Mouse (Mus musculus) heart, adult 8-10 months (tissue): Measurements from ENCODE around the gene Vmn1r7. TPM values are rescaled to one million over a fixed set of nuclear protein-coding genes. Genes with fewer than 3 reads are reported as not detected.
"Not testable (repeated sequence)": the region's sequence is repeated elsewhere in the genome, so short reads cannot be mapped to it uniquely, and the experiment has no call there.

Experiments
- DNase-seq: peaks from one replicate; pipeline ENCODE4 v3.0.0; 2022; ENCODE audit warnings: low spot score
- total RNA-seq, 4 experiments: library from RNA; stranded (reverse); gene quantifications; 2 replicates each; pipeline ENCODE4 v1.2.4; 2022

The Vmn1r7 gene
- not detected for total RNA-seq

DNA sequence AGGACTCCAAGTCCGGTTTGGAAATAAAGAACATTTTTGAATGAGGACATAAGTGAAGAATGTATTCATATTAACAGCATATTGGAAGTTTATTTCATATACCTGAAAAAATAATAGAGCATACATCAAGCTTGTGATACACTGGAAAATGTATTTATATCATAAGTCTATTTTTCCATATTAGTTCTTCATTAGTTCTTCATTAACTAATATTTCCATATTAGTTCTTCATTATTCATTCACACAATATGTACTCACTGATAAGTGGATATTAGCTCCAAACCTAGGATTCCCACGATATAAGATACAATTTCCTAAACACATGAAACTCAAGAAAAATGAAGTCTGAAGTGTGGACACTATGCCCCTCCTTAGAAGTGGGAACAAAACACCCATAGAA lies at the start of gene Vmn1r7:
Gene Vmn1r7, minus strand, starts transcription at position 101 of the 400 bp plus-strand sequence.
- not testable (repeated sequence) for DNase-seq

DNA sequence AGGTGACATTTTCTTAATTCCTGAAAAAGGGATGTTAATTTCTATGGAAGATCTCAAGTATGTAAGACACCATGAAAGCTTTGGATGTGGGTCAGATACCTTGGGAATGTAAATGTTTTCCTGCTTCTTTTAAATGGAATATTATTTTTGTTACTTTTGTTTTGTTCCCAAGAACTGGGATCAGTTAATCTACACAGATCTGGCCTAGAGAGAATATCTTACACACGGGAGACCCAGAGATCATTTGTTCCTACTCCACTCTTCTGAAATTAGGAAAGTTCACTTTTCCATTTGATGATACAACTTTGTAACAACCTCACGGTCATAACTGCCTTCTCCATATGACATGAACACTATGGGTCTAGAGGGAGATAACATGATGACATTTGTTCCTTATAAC lies 41.4 kb upstream of the Vmn1r7 start, which contains the start of gene Vmn1r9:
Gene Vmn1r9, plus strand, starts transcription at position 301 of the 400 bp plus-strand sequence.
- DNase-seq: no peak

DNA sequence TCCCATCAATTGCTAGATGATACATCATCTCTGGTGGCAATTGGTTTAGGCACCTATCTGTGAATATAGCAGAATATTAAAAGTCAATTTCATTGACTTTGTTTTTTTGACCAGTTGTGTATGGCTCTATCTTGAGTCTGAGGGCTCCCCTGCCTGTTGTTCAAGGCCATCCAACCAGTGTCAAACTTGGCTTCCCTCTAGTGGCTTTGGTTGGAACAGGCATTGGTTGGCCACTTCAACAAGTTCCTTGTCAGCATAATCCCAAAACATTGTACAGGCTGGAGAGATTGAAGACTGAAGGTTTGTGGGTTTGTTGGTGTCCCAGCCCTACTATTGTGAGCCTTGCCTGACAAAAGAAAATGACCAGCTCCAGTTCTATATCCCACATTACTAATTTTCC lies 38.6 kb upstream of the Vmn1r7 start:
- DNase-seq: no peak

DNA sequence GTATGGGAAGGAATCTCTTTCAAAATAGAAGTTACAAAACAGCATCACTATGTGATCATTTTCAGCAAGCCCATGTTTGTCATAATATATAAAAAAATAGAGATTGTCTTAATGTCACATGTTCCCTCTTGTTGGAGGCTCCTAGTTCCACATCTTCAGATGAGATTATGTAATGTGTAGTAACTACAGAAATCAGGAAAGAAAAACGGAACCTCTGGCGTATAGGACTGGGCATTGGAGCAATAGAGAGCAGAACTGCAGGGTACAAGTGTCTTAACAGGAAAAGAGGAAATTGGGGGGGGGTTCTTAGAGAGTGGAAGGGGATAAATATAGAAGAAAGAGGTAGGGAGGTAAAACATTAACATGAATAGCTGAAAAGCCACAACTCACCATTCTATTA lies 9.6 kb upstream of the Vmn1r7 start:
- no peak for DNase-seq

DNA sequence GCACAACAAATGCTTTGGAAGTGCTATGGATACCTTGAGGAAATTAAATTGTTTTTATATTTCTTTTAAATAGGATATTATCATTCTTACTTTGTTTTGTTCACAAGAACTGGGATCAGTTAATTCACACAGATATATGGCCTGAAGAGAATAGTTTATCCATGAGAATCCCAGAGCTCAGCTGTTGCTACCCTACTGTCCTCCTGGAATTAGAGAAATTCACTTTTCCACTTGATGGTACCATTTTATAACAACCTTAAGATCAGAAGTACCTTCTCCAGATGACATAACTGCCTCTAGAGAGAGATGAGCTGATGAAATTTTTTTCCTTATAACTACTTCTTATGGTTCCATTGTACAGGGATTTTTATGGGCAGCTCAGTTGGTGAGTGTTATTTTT lies 6.9 kb upstream of the Vmn1r7 start, which contains the start of gene Vmn1r8:
Gene Vmn1r8, plus strand, starts transcription at position 301 of the 400 bp plus-strand sequence.
- DNase-seq: no peak

DNA sequence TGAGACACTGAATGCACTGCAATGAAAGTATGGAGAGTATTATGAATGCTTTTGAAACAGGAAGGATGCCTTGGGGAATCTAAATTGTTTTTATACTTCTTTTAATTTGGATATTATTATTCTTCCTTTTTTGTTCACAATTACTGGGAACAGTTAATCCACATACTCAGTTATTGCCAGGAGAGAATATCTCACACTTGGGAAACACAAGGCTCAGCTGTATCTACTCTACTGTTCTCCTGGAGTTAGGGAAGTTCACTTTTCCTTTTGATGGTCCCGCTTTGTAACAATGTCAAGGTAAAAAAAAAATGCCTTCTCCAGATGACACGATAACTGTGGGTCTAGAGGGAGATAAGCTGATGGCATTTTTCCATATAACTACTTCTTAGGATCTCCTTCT lies 28.2 kb downstream of the Vmn1r7 start, which contains the start of gene Vmn1r6:
Gene Vmn1r6, plus strand, starts transcription at position 301 of the 400 bp plus-strand sequence.
- DNase-seq: no peak

Other genes starting within 250 kb of the Vmn1r7 start
- 10 to 100 TPM; 23.4 to 36.2 (median 27.8) TPM for gene Kbtbd2, start 227.5 kb downstream of the Vmn1r7 start, total RNA-seq
- gene Fkbp9, start 193.3 kb downstream of the Vmn1r7 start, total RNA-seq: 10 to 100 TPM; 86.6 to 95.2 (median 88.9) TPM
- 10 to 100 TPM; 71.9 to 85.2 (median 79.4) TPM for gene Nt5c3, start 101.4 kb downstream of the Vmn1r7 start, total RNA-seq
- gene Vmn1r4, start 101.3 kb downstream of the Vmn1r7 start, total RNA-seq: under 1 TPM in 1 of 4 experiments, not detected in 3; 0.22 TPM
- gene Vmn1r5, start 55.1 kb downstream of the Vmn1r7 start, total RNA-seq: not detected
- not detected for gene Vmn1r6, start 28.1 kb downstream of the Vmn1r7 start, total RNA-seq
- gene Vmn1r8, start 7.0 kb upstream of the Vmn1r7 start, total RNA-seq: not detected
- not detected for gene Vmn1r9, start 41.5 kb upstream of the Vmn1r7 start, total RNA-seq
- not detected for gene Vmn1r10, start 84.1 kb upstream of the Vmn1r7 start, total RNA-seq
- gene Vmn1r11, start 108.1 kb upstream of the Vmn1r7 start, total RNA-seq: not detected
- gene Vmn1r12, start 131.6 kb upstream of the Vmn1r7 start, total RNA-seq: not detected
- not detected for gene Vmn1r13, start 178.0 kb upstream of the Vmn1r7 start, total RNA-seq
- gene Vmn1r14, start 206.4 kb upstream of the Vmn1r7 start, total RNA-seq: not detected
- not detected for gene Vmn1r15, start 232.6 kb upstream of the Vmn1r7 start, total RNA-seq